Mouse (Mus musculus) CH12.LX (cell line): Measurements from ENCODE around the gene Olfr763. TPM values are rescaled to one million over a fixed set of nuclear protein-coding genes. Genes with fewer than 3 reads are reported as not detected.
"Not testable (repeated sequence)": the region's sequence is repeated elsewhere in the genome, so short reads cannot be mapped to it uniquely, and the experiment has no call there.

Experiments used
- DNase-seq: peaks from one replicate; pipeline ENCODE4 v3.0.0-alpha.2; 2013; ENCODE audit errors: extremely low read depth
- H3K27ac ChIP-seq: 2 replicates; pipeline ENCODE4 v1.5.1; 2012; ENCODE audit warnings: low read depth, mild to moderate bottlenecking, control low read depth, moderate library complexity; ENCODE audit not compliant: insufficient read depth
- H3K27me3 ChIP-seq: replicated peaks from 2 replicates; pipeline ENCODE3; 2012; ENCODE audit warnings: inconsistent platforms
- H3K36me3 ChIP-seq, 2 experiments: replicated peaks in 1 of 2; 2 replicates each; pipeline versions ENCODE3 to v1.6.1; 2012; ENCODE audit warnings: inconsistent platforms in 1 of 2, low read length in 1 of 2, mild to moderate bottlenecking in 1 of 2, mixed read lengths in 1 of 2, moderate library complexity in 1 of 2; ENCODE audit not compliant: control insufficient read depth in 1 of 2, insufficient read depth in 1 of 2
- H3K4me1 ChIP-seq, 2 experiments: 2 replicates each; pipeline ENCODE4 v1.6.1; 2012; ENCODE audit warnings: inconsistent platforms in 1 of 2, moderate library complexity in 1 of 2; ENCODE audit not compliant: insufficient read depth in 2 of 2, control insufficient read depth in 1 of 2
- H3K4me2 ChIP-seq: 2 replicates; pipeline ENCODE4 v1.6.1; 2012; ENCODE audit warnings: low read depth, mild to moderate bottlenecking, control low read depth; ENCODE audit not compliant: poor library complexity, insufficient read depth, severe bottlenecking
- H3K4me3 ChIP-seq, 3 experiments: fragments of 150-350 bp in 1 of 3; sonication (generic) in 1 of 3; replicated peaks in 1 of 3; 2 replicates each; pipeline versions ENCODE3 to v1.5.1; 2011 to 2012; ENCODE audit warnings: low read depth in 2 of 3, low read length in 2 of 3, mild to moderate bottlenecking in 2 of 3, moderate library complexity in 2 of 3, control low read depth in 1 of 3, improper control_type of control experiment in 1 of 3, inconsistent platforms in 1 of 3, mixed read lengths in 1 of 3; ENCODE audit not compliant: poor library complexity in 1 of 3
- H3K79me2 ChIP-seq: replicated peaks from 2 replicates; pipeline ENCODE4 v1.6.1; 2012; ENCODE audit warnings: mild to moderate bottlenecking, moderate library complexity; ENCODE audit not compliant: control insufficient read depth, poor library complexity, insufficient read depth, severe bottlenecking; ENCODE audit errors: extremely low read depth
- H3K9ac ChIP-seq: 2 replicates; pipeline ENCODE4 v1.6.1; 2012; ENCODE audit warnings: low read depth, mild to moderate bottlenecking, control low read depth, moderate library complexity; ENCODE audit not compliant: insufficient read depth
- H3K9me3 ChIP-seq: replicated peaks from 2 replicates; pipeline ENCODE3; 2012; ENCODE audit warnings: low read length, inconsistent platforms, mixed read lengths
- BHLHE40 ChIP-seq: IDR thresholded peaks from 2 replicates; pipeline ENCODE4 v1.6.1; 2011; ENCODE audit warnings: mild to moderate bottlenecking, low read depth, low read length, improper control_type of control experiment
- CHD2 ChIP-seq: IDR thresholded peaks from 2 replicates; pipeline ENCODE4 v1.6.1; 2011; ENCODE audit warnings: low read length, improper control_type of control experiment
- CTCF ChIP-seq, 2 experiments: IDR thresholded peaks in 1 of 2; conservative IDR thresholded peaks in 1 of 2; 2 replicates each; pipeline ENCODE4 v1.5.1; 2011 to 2012; ENCODE audit warnings: low read depth in 2 of 2, low read length in 2 of 2, improper control_type of control experiment in 1 of 2, inconsistent platforms in 1 of 2, mild to moderate bottlenecking in 1 of 2, moderate library complexity in 1 of 2
- E2F4 ChIP-seq: IDR thresholded peaks from 2 replicates; pipeline ENCODE4 v1.6.1; 2011; ENCODE audit warnings: low read depth, low read length, improper control_type of control experiment; ENCODE audit not compliant: insufficient replicate concordance
- JUN ChIP-seq: IDR thresholded peaks from 2 replicates; pipeline ENCODE4 v1.6.1; 2011; ENCODE audit warnings: low read depth, mild to moderate bottlenecking, low read length, improper control_type of control experiment, moderate library complexity; ENCODE audit not compliant: insufficient read depth
- POLR2A ChIP-seq: IDR thresholded peaks from 2 replicates; pipeline ENCODE4 v1.6.1; 2011; ENCODE audit warnings: low read depth, mild to moderate bottlenecking, improper control_type of control experiment, low read length
- SMC3 ChIP-seq: IDR thresholded peaks from 2 replicates; pipeline ENCODE4 v1.6.1; 2011; ENCODE audit warnings: low read depth, low read length, improper control_type of control experiment
- ZC3H11A ChIP-seq: IDR thresholded peaks from 2 replicates; pipeline ENCODE4 v1.6.1; 2012; ENCODE audit warnings: low read depth, mild to moderate bottlenecking, inconsistent platforms, low read length, improper control_type of control experiment
- ZNF384 ChIP-seq: IDR thresholded peaks from 2 replicates; pipeline ENCODE4 v1.6.1; 2012; ENCODE audit warnings: low read depth, low read length, improper control_type of control experiment, inconsistent platforms
- dilution Hi-C: fragments of 300-500 bp; cut with MboI; formaldehyde crosslinking; loops from 2 replicates; pipeline ENCODE4 v1.14.3; 2020; ENCODE audit warnings: low sequenced_read_pairs; ENCODE audit not compliant: extremely low pct_unique_long_range_greater_than_20kb, extremely low pct_ligation_motif_present
- in situ Hi-C: fragments of 300-500 bp; cut with MboI; formaldehyde crosslinking; loops from 3 replicates; pipeline ENCODE4 v1.14.3; 2019; ENCODE audit warnings: low sequenced_read_pairs, low pct_ligation_motif_present, low pct_unique_long_range_greater_than_20kb, mixed read lengths
- polyA plus RNA-seq: library from polyadenylated mRNA; unstranded; fragments of >175 nt; gene quantifications from 2 replicates; pipeline ENCODE4 v1.2.1, GENCODE M21; 2012; ENCODE audit warnings: low read depth; ENCODE audit not compliant: insufficient read length
- total RNA-seq, 2 experiments: library from RNA; depleted of rRNA; stranded (reverse); fragments of 300-350 nt in 1 of 2; fragments of >200 nt in 1 of 2; gene quantifications; 2 replicates each; pipeline ENCODE4 v1.2.3; 2012 to 2014

Olfr763 gene
- total and polyA plus RNA-seq, 3 experiments = not detected

DNA sequence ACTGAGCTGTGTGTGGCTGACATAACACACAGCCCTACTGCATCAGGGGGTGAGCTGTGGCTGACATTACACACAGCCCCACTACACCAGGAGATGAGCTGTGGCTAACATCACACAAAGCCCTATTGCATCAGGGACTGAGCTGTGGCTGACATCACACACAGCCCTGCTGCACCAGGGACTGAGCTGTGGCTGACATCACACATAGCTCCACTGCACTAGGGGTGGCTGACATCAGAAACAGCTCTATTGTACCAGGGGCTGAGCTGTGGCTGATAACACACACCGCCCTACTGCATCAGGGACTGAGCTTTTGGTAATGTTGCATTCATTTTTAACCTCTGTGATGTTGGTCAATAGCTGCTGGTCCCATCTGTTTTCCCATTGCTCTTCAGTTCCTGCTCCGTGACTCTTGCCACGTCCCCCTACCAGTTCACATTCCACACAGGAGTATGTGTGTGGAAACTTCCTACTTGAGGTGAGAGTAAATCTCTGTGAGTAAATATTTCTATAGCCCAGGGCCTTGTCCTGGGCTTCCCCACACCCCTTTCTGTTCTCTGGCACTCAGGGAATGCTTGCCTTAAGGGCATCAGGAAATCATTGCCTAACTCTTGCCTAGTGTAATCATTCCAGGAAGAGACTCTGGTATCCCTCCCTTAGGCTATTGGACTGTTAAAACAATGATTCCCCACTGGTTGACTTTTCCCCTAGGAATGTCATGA lies 29.8 kb upstream of the Olfr763 start:
- Histone ChIP-seq H3K36me3 (no peaks in the 10 kb centered on the region), H3K27ac (no peak overlapping the region), H3K9me3 (no peaks in the 10 kb centered on the region), H3K4me2 (no peak overlapping the region), H3K27me3 (no peaks in the 10 kb centered on the region), H3K9ac (no peak overlapping the region), H3K4me1 (peaks cover 0 to 6% of the 10 kb centered on the region in 2 experiments; a peak in 2 of 4 replicates), H3K4me3 (no peak overlapping the region), H3K79me2 (no peaks in the 10 kb centered on the region)
- no peak for DNase-seq
- TF ChIP-seq CHD2 = no peak
- no peak for TF ChIP-seq SMC3
- TF ChIP-seq CTCF (conservative IDR thresholded peaks at IDR 0.05 in 1 of 2, IDR thresholded peaks at IDR 0.05 in 1 of 2; ENCODE audit: low read depth in 2 of 2, low read length in 2 of 2) = no peak
- no peak for TF ChIP-seq JUN
- no peak for TF ChIP-seq ZC3H11A
- no peak for TF ChIP-seq BHLHE40
- TF ChIP-seq POLR2A = no peak
- TF ChIP-seq E2F4 = no peak
- TF ChIP-seq ZNF384 = no peak
- in situ Hi-C loops (no loop called here), dilution Hi-C loops (no loop called here)

DNA sequence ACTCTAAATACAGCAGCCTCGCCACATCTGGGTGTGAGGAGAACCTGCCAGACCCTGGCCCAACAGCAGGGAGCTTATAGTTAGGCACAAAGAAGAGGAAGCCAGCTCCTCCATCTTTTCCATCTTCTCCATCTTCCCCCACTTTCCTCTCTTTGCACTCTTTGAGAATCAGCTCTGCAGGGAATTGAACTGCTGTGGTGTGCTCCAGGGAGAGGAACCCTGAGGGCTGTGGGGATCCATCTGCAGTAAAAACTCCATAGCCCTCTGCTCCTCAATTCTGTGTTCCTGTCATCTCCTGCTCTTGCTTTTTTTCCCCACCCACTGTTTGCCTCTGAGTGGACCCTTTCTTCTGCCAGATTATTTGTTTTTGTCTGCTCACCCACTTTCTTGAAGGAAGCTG lies 21.5 kb upstream of the Olfr763 start, which contains the start of gene Olfr9:
TSS of gene Olfr9 (plus strand) at position 301 of the 400 bp plus-strand sequence.
- H3K9me3 ChIP-seq, dilution Hi-C loops, in situ Hi-C loops, H3K36me3 ChIP-seq, H3K27ac ChIP-seq, H3K4me3 ChIP-seq, H3K4me1 ChIP-seq, H3K79me2 ChIP-seq, H3K27me3 ChIP-seq, H3K9ac ChIP-seq, H3K4me2 ChIP-seq, DNase-seq: not testable (repeated sequence)

DNA sequence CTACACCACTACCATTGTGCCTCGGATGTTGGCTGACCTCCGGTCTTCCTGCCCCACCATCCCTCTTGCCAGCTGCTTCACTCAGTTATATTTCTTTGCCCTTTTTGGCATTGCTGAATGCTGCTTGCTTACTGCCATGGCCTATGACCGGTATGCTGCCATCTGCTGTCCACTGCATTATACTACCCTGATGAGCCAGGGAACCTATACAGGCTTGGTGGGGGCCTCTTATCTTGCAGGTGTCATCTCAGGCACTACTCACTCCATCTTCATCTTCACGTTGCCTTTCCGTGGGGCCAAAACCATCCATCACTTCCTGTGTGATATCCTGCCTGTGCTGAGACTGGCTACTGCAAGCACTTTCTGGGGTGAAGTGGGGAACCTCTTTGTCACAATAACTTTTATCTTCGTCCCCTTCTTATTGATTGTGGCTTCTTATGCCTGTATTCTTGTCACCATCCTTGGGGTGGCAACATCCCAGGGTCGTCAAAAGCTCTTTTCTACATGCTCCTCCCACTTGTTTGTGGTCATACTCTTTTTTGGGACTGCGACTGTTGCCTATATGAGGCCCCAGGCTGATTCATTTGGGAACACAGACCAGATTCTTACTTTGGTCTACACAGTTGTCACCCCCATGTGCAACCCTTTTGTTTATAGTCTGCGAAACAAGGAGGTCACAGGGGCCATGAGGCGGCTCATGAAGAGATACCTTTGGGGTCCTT lies 20.3 kb upstream of the Olfr763 start:
- H3K36me3 ChIP-seq, H3K27me3 ChIP-seq, H3K79me2 ChIP-seq, H3K4me1 ChIP-seq, DNase-seq, H3K9me3 ChIP-seq, in situ Hi-C loops, dilution Hi-C loops, H3K4me2 ChIP-seq, H3K4me3 ChIP-seq, H3K27ac ChIP-seq, H3K9ac ChIP-seq: not testable (repeated sequence)
